Mouse (Mus musculus): Measurements from ENCODE around the gene Speg.

Speg gene

DNA sequence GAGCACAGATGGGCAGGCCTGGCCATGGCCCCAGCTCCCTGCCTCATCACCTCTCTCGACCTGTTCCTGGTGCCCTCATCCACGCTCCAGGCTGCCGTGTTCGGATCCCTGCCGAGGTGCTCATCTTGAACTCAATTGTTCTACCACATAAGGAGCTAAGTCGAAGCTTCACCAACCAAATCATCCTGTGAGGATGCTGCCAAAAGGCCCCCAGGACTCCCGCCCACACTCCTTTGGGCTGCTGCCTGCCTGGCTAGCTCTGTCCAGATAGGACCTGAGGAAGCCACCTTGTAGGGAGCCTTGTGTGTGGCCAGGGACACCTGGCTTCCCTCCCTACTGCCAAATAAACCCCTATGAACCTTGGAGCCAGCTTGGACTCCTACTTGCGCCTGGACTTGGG is 67.7 kb downstream of the Speg start:
- DNase-seq: no peak

- no peak for DNase-seq
Measured at GRCm38 (mm10) chr1:75443247-75444024, 68.3 kb downstream of the Speg start.

DNA sequence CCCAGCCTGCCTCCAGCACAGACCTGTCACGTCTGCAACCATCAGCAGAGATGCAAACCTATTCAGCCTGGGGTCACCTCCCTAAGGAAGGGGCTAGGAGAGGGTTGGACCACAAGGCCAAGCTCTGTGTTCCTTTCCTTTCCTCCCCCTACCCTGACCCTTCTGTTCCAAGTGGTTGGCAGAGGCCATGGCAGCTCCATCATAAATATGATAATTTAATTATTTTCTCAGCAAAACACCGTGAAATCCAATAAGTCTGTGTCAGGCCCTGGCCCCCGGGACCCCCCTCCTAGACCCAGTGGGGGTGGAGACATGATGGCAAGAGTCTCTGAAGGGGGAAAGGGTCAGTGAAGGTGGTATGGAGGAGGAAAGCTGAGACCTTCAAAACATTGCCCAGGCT is 69.1 kb downstream of the Speg start:
- DNase-seq: no peak

- DNase-seq: no peak
Measured at GRCm38 (mm10) chr1:75445141-75445701, 70.1 kb downstream of the Speg start.

DNA sequence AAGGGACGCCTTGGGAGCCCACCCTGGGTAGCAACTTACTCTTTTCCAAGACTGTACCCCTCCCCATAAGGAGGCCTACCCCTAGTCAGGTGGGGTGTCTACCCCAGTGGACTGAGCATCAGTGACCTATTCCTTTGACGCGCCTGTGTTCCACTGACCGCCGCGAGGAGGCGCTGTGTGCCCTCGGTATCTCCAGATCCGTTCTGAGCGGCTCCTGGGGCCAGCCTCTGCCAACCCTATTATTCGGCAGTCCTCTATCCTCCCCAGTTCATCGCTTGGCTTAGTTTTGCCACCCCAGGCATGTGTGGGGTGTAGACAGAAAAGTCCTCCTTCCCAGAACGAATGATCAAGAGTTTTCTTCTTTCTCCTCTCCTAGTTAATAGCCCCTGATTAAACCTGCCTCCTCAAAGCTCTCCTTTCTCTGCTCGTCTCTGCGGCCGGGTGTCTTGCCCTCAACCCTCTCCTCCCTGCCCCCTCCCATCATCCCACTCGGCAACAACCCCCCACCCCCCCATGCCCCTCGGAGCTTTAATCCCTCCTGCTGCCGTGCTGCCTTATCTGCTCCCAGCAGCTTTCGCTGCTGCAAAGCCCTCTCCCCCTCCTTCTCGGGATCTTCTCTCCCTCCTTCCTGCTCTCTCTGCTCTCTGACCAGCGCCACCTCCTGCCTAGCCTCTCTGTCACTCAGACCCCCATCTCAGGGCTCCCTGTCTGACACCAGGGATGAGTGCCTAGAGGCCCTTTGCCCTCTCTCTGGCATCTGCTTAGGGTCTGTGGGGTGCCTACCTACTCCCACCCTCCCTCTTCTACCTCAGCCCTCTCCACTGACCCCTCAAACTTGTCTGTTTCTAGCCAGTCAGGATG is 70.9 kb downstream of the Speg start:
- DNase-seq: peak; percentile 72 to 80

DNA sequence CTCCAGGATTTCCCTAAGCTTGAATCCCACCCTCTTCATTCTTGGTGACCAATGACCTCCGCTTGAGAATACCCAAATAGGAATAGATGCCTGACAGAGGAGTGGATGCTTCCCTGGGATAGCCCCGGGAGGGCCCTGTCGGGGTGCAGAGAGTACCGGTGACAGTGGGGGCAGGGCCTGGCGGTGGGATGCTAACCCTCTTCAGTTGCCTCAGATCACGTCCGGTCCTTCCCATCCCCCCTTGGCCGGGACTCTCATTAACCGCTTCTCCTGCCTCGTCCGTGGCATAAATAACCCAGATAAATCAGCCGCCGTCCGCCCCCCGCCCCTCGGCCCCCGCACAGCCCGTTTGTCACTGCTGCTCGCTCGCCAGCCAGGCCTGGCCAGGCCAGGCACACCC is 71.6 kb downstream of the Speg start:
- DNase-seq: no peak

- DNase-seq: no peak
Measured at GRCm38 (mm10) chr1:75447265-75448051, 72.4 kb downstream of the Speg start.

- DNase-seq: no peak
Measured at GRCm38 (mm10) chr1:75448052-75448431, 72.9 kb downstream of the Speg start.

DNA sequence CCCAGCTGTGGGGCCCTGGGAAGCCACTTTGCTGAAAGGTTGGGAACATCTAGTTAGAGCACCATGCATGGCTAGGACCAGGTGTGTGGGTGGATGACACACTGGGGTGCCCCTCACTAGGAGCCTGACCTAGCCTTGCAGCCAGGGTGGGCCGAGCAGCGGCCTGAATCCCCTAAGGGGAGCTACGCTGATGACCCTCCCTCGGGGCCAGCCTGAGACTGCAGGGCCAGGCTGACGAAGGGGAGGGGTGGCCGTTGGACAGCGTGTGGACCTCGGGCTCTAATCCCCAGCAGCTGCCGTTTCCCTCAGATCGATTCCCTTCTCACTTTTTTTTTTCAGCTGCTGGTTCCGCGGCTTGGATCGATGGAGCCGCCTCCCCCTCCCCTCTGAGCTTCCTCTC is 73.8 kb downstream of the Speg start:
- DNase-seq: no peak

GRCm38 (mm10) chr1:75449377-75450135 is 74.5 kb downstream of the Speg start:
- no peak for DNase-seq

- DNase-seq: no peak
Measured at GRCm38 (mm10) chr1:75450314-75451005, 75.4 kb downstream of the Speg start, which contains the start of gene Asic4. Gene Asic4 (plus strand): TSS chr1:75450436.

DNA sequence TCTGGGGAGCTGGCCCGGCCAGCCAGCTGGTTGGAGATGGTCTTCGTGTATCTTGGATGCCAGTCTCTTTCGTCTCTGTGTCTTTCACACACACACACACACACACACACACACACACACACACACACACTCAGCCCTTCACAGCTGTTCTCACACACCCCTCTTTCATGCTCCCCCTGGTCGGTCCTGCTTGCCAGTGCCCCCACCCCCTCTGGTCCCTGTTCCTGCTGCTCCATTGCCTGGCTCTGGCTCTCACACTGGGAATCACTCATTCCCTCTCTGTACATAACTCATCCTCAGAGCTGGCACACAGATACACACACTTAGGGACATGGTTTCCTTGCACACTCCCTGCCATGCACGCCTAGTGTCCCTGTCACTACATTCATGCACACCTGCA is 76.8 kb downstream of the Speg start:
- DNase-seq: no peak

GRCm38 (mm10) chr1:75455433-75455832 is 80.3 kb downstream of the Speg start:
- DNase-seq: no peak

DNA sequence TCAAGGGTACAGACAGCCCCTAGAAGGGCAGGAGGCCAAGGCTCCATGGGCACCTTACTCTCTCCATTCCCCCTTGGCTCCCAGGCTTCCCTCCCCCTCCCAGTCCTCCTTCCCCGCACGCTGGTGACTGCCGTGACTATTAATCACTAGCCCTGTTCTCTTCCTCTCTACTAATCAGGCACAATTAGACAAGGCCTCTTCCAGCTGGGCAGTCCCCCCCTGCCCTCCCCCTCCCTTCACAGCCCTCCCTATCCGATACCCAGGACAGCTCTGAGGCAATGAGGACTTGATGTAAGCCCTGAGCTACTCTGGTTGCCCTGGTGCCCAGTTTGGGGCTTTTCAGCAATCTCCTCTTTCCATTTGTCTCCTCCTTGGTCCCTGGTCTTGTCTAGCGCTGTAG is 80.9 kb downstream of the Speg start:
- no peak for DNase-seq

GRCm38 (mm10) chr1:75456746-75457564 is 81.9 kb downstream of the Speg start:
- no peak for DNase-seq

DNA sequence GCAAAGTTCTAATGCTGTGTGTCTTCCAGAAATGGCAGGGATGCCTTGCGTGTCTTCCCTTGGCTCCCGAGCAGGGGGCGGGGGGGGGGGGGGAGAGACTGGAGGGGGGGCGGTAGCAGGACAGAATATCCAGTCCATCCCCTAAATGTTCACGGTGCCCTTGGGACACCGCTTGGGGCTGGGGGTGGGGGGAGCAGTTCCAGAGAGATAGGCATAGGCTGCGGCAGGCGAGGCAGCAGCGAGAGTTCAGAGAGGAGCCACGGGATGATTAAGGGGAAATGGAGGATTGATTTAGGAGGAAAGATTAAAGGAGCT is 82.6 kb downstream of the Speg start:
- DNase-seq: no peak

GRCm38 (mm10) chr1:75458025-75458788 is 83.1 kb downstream of the Speg start:
- DNase-seq: peak; percentile 37 to 65

- peak in 1 of 2 experiments; percentile 20 for DNase-seq
Measured at GRCm38 (mm10) chr1:75458789-75459684, 83.9 kb downstream of the Speg start.

DNA sequence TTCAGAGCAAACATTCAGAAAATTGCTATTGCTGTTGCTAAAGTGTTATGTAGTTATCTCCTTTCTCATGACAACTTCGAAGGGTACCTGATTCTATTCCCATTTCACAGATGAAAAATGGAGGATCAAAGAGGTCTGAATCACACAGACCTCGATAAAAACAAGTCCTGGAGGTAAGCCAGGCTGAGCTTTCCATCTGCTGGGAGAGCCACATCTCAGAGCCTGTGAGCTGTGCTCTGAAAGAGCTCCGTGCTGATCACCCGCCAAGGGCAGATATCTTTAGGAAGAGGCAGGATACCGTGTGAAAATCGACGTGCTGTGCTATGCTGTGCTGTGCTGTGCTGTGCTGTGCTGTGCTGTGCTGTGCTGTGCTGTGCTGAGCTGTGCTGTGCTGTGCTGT is 85.2 kb downstream of the Speg start:
- no peak for DNase-seq

Data from kidney, postnatal 25 days (tissue).